Mouse (Mus musculus) stomach, embryonic 14.5 days (tissue): ENCODE results near the gene Smim23. TPM values are rescaled to one million over a fixed set of nuclear protein-coding genes. Genes with fewer than 3 reads are reported as not detected.

Source experiments
- ATAC-seq: fragments of 200-750 bp; cut with Nextera tagmentation; 2 replicates; pipeline ENCODE4 v1.8.0; 2017; ENCODE audit warnings: low read depth, moderate TSS enrichment; ENCODE audit not compliant: insufficient number of reproducible peaks, insufficient read depth, low FRiP score
- H3K27ac ChIP-seq: fragments of 300-500 bp; sonication (generic); 2 replicates; pipeline ENCODE4 v1.5.1; 2014; ENCODE audit warnings: mild to moderate bottlenecking, low read length, moderate library complexity, mixed read lengths
- H3K27me3 ChIP-seq: fragments of 300-500 bp; sonication (generic); 2 replicates; pipeline ENCODE4 v1.6.1; 2014; ENCODE audit warnings: low read length, control low read depth, mixed read lengths; ENCODE audit not compliant: control insufficient read depth, insufficient read depth
- H3K36me3 ChIP-seq: fragments of 300-500 bp; sonication (generic); 2 replicates; pipeline ENCODE4 v1.6.1; 2014; ENCODE audit warnings: mild to moderate bottlenecking, control low read depth, low read length, moderate library complexity, mixed read lengths; ENCODE audit not compliant: control insufficient read depth, insufficient read depth
- H3K4me1 ChIP-seq: fragments of 300-500 bp; sonication (generic); 2 replicates; pipeline ENCODE4 v1.6.1; 2014; ENCODE audit warnings: low read length, control low read depth, mixed read lengths; ENCODE audit not compliant: control insufficient read depth, insufficient read depth
- H3K4me2 ChIP-seq: fragments of 300-500 bp; sonication (generic); replicated peaks from 2 replicates; pipeline ENCODE4 v1.6.1; 2014; ENCODE audit warnings: low read depth, low read length, control low read depth
- H3K4me3 ChIP-seq: fragments of 300-500 bp; sonication (generic); 2 replicates; pipeline ENCODE4 v1.5.1; 2014; ENCODE audit warnings: low read depth, low read length, control low read depth
- H3K9ac ChIP-seq: fragments of 300-500 bp; sonication (generic); replicated peaks from 2 replicates; pipeline ENCODE4 v1.6.1; 2014; ENCODE audit warnings: low read depth, mild to moderate bottlenecking, control low read depth, low read length, moderate library complexity, mixed read lengths
- H3K9me3 ChIP-seq: fragments of 300-500 bp; sonication (generic); 2 replicates; pipeline ENCODE4 v1.6.1; 2016; ENCODE audit warnings: low read depth, low read length, control low read depth; ENCODE audit not compliant: control insufficient read depth
- WGBS: fragments of 180-500 bp; shearing (Covaris S2); extraction: QIAGEN DNeasy Blood & Tissue Kit; methylation state at CpG from one replicate; pipeline ENCODE4 v1.1.7; 2014; 5-methylcytosine and 5-hydroxymethylcytosine counted together
- polyA plus RNA-seq: library from polyadenylated mRNA; unstranded; fragments of >200 nt; fragmentation: Nextera tagmentation; extraction: Ambion mirVana; gene quantifications from 2 replicates; pipeline ENCODE4 v1.2.1, GENCODE M21; 2014

The Smim23 gene
- polyA plus RNA-seq, 1 experiment from 2014 or later = not detected

DNA sequence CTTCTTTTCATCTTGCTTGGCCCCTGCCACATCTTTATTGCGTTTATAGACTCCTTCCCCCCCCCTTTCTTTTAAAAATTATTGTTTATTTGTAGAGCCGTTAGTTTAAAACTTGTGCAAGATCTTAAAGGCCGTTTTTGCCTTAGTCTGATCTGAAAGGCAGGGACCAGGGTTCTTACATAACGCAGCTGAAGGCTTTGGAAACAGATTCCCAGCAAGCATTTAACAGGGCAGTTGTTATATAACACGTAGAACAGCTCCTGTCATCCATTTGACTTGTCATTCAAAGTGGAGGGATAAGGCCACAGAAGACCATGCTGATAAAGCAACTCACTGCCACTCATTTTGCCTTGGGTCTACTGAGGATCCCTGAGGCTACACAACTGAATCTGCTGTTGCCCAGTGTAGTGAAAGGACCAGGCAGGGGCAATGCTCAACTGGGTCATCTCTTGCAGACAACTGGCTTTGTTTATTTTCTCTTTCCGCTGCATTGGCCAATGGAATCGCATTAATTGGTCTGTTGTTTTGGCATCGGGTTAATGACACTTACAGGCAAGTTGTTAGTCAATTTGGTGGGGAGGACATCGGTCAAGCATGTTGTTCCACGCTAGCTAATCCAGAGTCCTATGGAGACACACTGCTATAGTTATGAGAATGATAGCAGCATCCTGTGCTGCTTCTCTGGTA lies 29.5 kb downstream of the Smim23 start:
- Histone ChIP-seq H3K36me3 (no peaks in the 10 kb centered on the region), H3K27me3 (no peaks in the 10 kb centered on the region), H3K4me2 (no peak overlapping the region), H3K27ac (no peak overlapping the region), H3K9ac (no peak overlapping the region), H3K4me1 (no peaks in the 10 kb centered on the region), H3K9me3 (no peaks in the 10 kb centered on the region), H3K4me3 (no peak overlapping the region)
- ATAC-seq = no peak
- 48% methylated on average over 10 of the region's 10 CpGs for WGBS

DNA sequence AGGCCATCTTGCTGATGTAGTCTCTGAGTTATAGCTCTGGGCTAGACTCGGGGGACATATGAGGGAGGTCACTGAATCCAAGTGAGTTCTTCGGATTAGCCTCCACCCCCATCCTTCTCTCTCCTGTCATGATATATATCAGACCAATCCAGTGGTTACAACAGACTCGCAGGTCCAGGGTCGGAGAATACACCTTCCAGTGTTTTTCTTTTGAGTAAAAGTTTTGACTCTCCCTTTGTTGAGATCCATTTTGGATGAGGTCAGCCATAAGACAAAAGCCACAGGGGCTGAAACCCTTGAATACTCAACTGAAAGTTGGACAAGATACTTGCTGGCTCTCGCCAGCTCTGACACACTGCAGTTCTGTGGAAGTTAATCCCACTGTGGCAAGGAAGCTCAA lies 38.2 kb downstream of the Smim23 start:
- WGBS = 76% methylated on average over 5 of the region's 5 CpGs
- no peaks in the 10 kb centered on the region for H3K4me1 ChIP-seq
- no peaks in the 10 kb centered on the region for H3K9me3 ChIP-seq
- H3K9ac ChIP-seq = no peak overlapping the region
- no peak overlapping the region for H3K27ac ChIP-seq
- no peaks in the 10 kb centered on the region for H3K36me3 ChIP-seq
- ATAC-seq = no peak
- H3K4me3 ChIP-seq = no peak overlapping the region
- no peak overlapping the region for H3K4me2 ChIP-seq
- H3K27me3 ChIP-seq = no peaks in the 10 kb centered on the region

DNA sequence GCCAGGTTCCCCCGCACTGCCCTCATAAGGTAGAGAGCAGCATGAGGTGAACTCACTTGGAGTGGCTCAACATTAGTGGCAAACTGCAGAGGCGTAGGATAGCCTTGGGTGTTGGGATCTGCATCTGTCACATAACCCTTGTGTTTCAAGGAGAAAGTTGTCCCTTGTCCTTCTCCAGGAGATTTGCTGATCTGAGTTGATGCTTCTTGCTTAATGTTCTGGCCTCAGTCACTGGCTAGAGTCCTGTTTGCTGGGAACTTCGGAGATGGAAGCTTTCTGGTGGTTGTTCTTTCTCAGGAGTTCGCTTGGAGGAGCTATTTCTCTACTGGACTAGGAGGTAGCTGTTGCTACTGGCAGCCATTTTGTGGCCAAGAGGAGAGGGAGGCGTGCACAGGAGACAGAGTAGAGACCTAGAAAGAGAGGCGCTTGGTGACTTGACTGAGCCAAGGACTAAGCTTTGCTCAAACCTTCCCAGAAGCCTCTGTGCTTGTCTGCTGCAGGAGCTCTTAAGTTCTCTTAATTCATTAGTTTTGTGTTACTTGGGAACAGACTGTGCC lies 38.7 kb downstream of the Smim23 start:
- Histone ChIP-seq H3K36me3 (no peaks in the 10 kb centered on the region), H3K4me2 (no peak overlapping the region), H3K9ac (no peak overlapping the region), H3K4me3 (no peak overlapping the region), H3K27ac (no peak overlapping the region), H3K4me1 (no peaks in the 10 kb centered on the region), H3K9me3 (no peaks in the 10 kb centered on the region), H3K27me3 (no peaks in the 10 kb centered on the region)
- 85% methylated on average over 6 of the region's 6 CpGs for WGBS
- ATAC-seq = no peak

DNA sequence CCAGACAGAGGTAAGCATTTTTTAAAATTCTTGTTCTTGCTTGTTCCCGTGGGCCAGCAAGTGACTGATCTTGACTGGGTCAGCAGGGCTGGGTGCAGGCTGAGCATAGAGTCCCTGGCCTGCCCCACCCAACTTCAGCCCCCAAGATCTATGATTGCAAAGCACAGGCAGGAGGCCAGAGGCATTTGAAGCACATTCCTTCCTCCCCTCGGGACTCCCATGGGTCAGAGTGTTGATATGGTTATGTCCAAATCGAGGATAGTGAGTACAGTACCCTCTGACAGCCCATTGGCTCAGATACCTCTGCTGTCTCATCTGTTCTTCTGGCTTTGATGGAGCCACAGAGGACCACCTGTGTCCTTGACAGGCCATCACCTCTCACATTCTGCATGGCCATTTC lies 41.7 kb downstream of the Smim23 start:
- H3K4me3 ChIP-seq = no peak overlapping the region
- H3K36me3 ChIP-seq = no peaks in the 10 kb centered on the region
- no peaks in the 10 kb centered on the region for H3K9me3 ChIP-seq
- 46% methylated on average over 3 of the region's 3 CpGs for WGBS
- no peaks in the 10 kb centered on the region for H3K4me1 ChIP-seq
- no peak overlapping the region for H3K9ac ChIP-seq
- H3K27ac ChIP-seq = no peak overlapping the region
- H3K4me2 ChIP-seq = no peak overlapping the region
- no peaks in the 10 kb centered on the region for H3K27me3 ChIP-seq
- no peak for ATAC-seq

DNA sequence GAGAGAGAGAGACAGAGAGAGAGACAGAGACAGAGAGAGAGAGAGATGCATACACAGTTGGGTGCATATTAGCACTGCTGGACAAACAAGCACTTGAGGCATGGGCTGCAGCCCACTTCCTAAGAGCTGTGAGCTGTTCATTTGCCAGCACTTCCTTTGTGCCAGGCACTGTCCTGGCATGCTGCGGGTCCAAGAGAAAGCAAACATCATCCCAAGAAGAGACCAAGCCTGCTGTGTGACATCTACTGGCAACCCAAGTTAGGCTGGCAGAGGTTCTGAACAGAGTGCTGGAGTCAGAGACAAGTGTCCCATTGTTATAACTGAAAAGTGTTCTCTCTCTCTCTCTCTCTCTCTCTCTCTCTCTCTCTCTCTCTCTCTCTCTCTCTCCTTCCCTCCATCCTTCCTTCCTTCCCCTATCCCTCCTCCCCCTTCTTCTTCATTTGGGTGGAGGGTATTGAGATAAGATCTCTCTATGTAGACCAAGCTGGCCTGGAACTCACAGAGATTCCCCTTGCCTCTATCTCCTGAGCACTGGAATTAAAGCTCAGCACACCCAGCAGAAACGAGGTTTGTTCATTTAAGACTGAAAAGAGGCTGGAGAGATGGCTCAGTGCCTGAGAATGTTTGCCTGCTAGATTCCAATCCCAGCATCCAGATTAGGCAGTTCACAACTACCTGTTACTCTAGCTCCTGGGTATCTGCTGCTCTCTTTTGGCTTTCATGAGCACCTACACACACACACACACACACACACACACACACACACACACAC lies 42.6 kb downstream of the Smim23 start:
- Histone ChIP-seq H3K9me3 (no peaks in the 10 kb centered on the region), H3K4me1 (no peaks in the 10 kb centered on the region), H3K27me3 (no peaks in the 10 kb centered on the region), H3K4me3 (no peak overlapping the region), H3K27ac (no peak overlapping the region), H3K9ac (no peak overlapping the region), H3K4me2 (no peak overlapping the region), H3K36me3 (no peaks in the 10 kb centered on the region)
- no peak for ATAC-seq
- WGBS = 52% methylated on average over 2 of the region's 2 CpGs

DNA sequence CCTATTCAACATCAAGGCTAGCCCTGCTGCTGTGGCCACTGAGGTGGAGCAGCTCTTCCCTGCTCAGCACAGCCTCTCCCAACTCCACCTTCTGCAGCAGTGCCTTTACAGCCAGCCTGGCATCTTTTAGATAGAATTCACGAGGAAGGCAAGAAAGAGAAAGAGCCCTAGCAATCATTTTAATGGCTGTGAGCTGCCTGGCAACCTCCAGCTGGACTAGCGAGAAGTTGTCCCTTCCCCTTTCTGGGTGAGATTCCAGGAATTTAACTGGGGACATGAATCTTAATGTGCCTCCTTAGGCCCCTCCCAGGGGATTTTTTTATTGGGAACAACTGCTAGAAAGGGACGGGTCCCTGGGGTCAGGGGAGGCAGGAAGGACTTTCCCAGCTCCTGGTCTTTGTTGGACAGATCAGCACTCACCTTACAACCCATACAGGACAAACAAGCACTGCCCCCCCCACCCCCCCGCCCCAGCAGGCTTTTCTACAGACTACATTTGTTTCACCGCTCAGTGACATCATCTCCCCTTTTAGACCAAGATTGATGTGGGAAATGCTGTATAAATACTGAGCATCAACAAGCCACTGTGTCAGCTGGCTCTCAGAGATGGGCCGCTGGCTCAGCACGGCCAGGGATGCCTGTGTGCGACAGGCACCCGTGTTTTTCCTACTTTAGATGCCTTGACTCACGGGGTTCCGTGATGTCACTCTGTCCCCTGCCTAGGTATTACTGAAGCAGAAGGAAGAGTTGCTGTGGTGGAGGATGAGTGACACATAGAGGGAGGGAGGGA lies 43.5 kb downstream of the Smim23 start:
- Histone ChIP-seq H3K27ac (no peak overlapping the region), H3K36me3 (no peaks in the 10 kb centered on the region), H3K9ac (no peak overlapping the region), H3K4me2 (no peak overlapping the region), H3K27me3 (no peaks in the 10 kb centered on the region), H3K4me3 (no peak overlapping the region), H3K9me3 (no peaks in the 10 kb centered on the region), H3K4me1 (no peaks in the 10 kb centered on the region)
- ATAC-seq = no peak
- 22% methylated on average over 11 of the region's 11 CpGs for WGBS

DNA sequence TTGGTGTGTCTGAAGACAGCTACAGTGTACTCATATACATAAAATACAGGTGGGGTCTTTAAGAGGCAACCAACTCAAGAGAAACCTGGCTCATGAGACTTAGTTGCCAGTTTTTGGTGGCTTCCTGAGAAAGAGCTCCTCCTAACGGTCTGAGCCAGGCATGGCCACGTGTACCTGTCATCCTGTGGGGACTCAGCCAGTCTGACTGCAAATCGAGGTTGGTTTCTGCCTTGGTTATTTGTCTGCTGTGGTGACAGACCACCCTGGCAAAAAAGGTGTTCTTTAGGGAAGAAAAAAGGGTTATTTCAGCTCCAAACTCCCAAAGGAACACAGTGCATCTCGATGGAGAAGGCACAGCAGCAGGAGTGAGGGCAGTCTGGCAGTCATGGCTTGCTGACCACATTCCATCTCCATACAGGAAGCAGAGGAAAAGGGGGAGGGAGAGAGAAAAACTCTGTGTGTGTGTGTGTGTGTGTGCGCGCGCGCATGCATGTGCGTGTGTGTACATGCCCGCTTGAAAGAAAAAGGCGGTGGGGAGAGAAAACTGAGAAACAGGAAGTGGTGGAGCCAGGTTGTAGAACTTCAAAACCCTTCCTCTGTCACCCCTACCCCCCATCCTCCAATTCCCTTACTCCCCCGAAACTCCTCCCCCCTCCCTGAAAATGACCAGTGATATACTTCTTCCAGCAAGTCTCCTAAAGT lies 55.6 kb downstream of the Smim23 start:
- H3K36me3 ChIP-seq = no peaks in the 10 kb centered on the region
- H3K4me3 ChIP-seq = no peak overlapping the region
- no peak overlapping the region for H3K27ac ChIP-seq
- no peak overlapping the region for H3K4me2 ChIP-seq
- 86% methylated on average over 12 of the region's 12 CpGs for WGBS
- no peaks in the 10 kb centered on the region for H3K27me3 ChIP-seq
- no peak overlapping the region for H3K9ac ChIP-seq
- no peaks in the 10 kb centered on the region for H3K4me1 ChIP-seq
- no peak for ATAC-seq
- H3K9me3 ChIP-seq = no peaks in the 10 kb centered on the region
